Mouse (Mus musculus): ENCODE results near the gene Txnrd1. TPM values are rescaled to one million over a fixed set of nuclear protein-coding genes. Genes with fewer than 3 reads are reported as not detected.

Gene Txnrd1
- polyA plus RNA-seq, 1 experiment from 2014 or later: 123 TPM

GRCm38 (mm10) chr10:82900546-82900945, 66.8 kb downstream of the Txnrd1 start:
- peak overlapping the region; percentile 46 for H3K4me2 ChIP-seq
- peak; percentile 40 for ATAC-seq (ENCODE audit: borderline replicate concordance, extremely low read depth, low FRiP score, low TSS enrichment)

GRCm38 (mm10) chr10:82901436-82901835, 67.7 kb downstream of the Txnrd1 start:
- no peak overlapping the region for H3K4me2 ChIP-seq
- WGBS: 3% methylated on average over 7 of the region's 7 CpGs

More at GRCm38 (mm10) chr10:82900546-82900945, 66.8 kb downstream of the Txnrd1 start:
- no peaks in the 10 kb centered on the region for H3K27me3 ChIP-seq
- peaks cover 25% of the 10 kb centered on the region for H3K36me3 ChIP-seq
- no peak overlapping the region for H3K9ac ChIP-seq
- H3K4me1 ChIP-seq: peaks cover 18% of the 10 kb centered on the region
- WGBS: 25% methylated on average over 7 of the region's 7 CpGs
- H3K9me3 ChIP-seq: no peaks in the 10 kb centered on the region
- peak overlapping the region; percentile 88 for H3K27ac ChIP-seq
- H3K4me3 ChIP-seq: peak overlapping the region; percentile 13; the same call in 1 of the 2 replicates

GRCm38 (mm10) chr10:82908526-82908925, 74.8 kb downstream of the Txnrd1 start:
- H3K4me2 ChIP-seq: no peak overlapping the region
- H3K36me3 ChIP-seq: no peaks in the 10 kb centered on the region
- no peak for ATAC-seq (ENCODE audit: borderline replicate concordance, extremely low read depth, low FRiP score, low TSS enrichment)
- H3K4me1 ChIP-seq: peaks cover 4% of the 10 kb centered on the region; the same call in 1 of the 2 replicates
- no peaks in the 10 kb centered on the region for H3K27me3 ChIP-seq
- H3K9me3 ChIP-seq: no peaks in the 10 kb centered on the region
- no peak overlapping the region for H3K4me3 ChIP-seq
- H3K9ac ChIP-seq: no peak overlapping the region
- WGBS: 79% methylated on average over 7 of the region's 7 CpGs
- no peak overlapping the region for H3K27ac ChIP-seq

More at GRCm38 (mm10) chr10:82901436-82901835, 67.7 kb downstream of the Txnrd1 start:
- no peaks in the 10 kb centered on the region for H3K27me3 ChIP-seq
- peaks cover 16% of the 10 kb centered on the region for H3K36me3 ChIP-seq
- no peak overlapping the region for H3K9ac ChIP-seq
- H3K4me3 ChIP-seq: no peak overlapping the region
- H3K4me1 ChIP-seq: peaks cover 18% of the 10 kb centered on the region
- H3K27ac ChIP-seq: peak overlapping the region; percentile 88; the same call in 1 of the 2 replicates
- H3K9me3 ChIP-seq: no peaks in the 10 kb centered on the region
- ATAC-seq (ENCODE audit: borderline replicate concordance, extremely low read depth, low FRiP score, low TSS enrichment): peak; percentile 56; the same call in 1 of the 2 replicates

GRCm38 (mm10) chr10:82909382-82909781, 75.6 kb downstream of the Txnrd1 start:
- no peak for ATAC-seq (ENCODE audit: borderline replicate concordance, extremely low read depth, low FRiP score, low TSS enrichment)
- Histone ChIP-seq H3K9me3 (no peaks in the 10 kb centered on the region), H3K27ac (no peak overlapping the region), H3K9ac (no peak overlapping the region), H3K36me3 (no peaks in the 10 kb centered on the region), H3K4me1 (peaks cover 4% of the 10 kb centered on the region; the same call in 1 of the 2 replicates), H3K4me2 (no peak overlapping the region; the same call in none of the 2 replicates), H3K4me3 (no peak overlapping the region), H3K27me3 (no peaks in the 10 kb centered on the region)
- 17% methylated on average over 9 of the region's 9 CpGs for WGBS

GRCm38 (mm10) chr10:82910198-82910597, 76.4 kb downstream of the Txnrd1 start:
- Histone ChIP-seq H3K9ac (no peak overlapping the region), H3K27ac (no peak overlapping the region), H3K4me3 (no peak overlapping the region), H3K4me2 (no peak overlapping the region), H3K27me3 (no peaks in the 10 kb centered on the region), H3K4me1 (peaks cover 4% of the 10 kb centered on the region; the same call in 1 of the 2 replicates), H3K9me3 (no peaks in the 10 kb centered on the region), H3K36me3 (no peaks in the 10 kb centered on the region)
- 79% methylated on average over 3 of the region's 3 CpGs for WGBS
- no peak for ATAC-seq (ENCODE audit: borderline replicate concordance, extremely low read depth, low FRiP score, low TSS enrichment)

- no peaks in the 10 kb centered on the region for H3K36me3 ChIP-seq
- WGBS: 59% methylated on average over 4 of the region's 4 CpGs
- no peaks in the 10 kb centered on the region for H3K27me3 ChIP-seq
- H3K4me3 ChIP-seq: no peak overlapping the region
- H3K9me3 ChIP-seq: no peaks in the 10 kb centered on the region
- no peak overlapping the region for H3K27ac ChIP-seq
- no peak overlapping the region for H3K4me2 ChIP-seq
- no peak overlapping the region for H3K9ac ChIP-seq
- no peak for ATAC-seq (ENCODE audit: borderline replicate concordance, extremely low read depth, low FRiP score, low TSS enrichment)
- peaks cover 4% of the 10 kb centered on the region; the same call in 1 of the 2 replicates for H3K4me1 ChIP-seq
Measured at GRCm38 (mm10) chr10:82913238-82913637, 79.5 kb downstream of the Txnrd1 start.

GRCm38 (mm10) chr10:82913772-82914171, 80.0 kb downstream of the Txnrd1 start:
- H3K9ac ChIP-seq: no peak overlapping the region
- H3K4me1 ChIP-seq: peaks cover 4% of the 10 kb centered on the region; the same call in 1 of the 2 replicates
- no peaks in the 10 kb centered on the region for H3K9me3 ChIP-seq
- H3K27me3 ChIP-seq: no peaks in the 10 kb centered on the region
- H3K4me3 ChIP-seq: no peak overlapping the region
- H3K4me2 ChIP-seq: no peak overlapping the region
- H3K36me3 ChIP-seq: no peaks in the 10 kb centered on the region
- no peak for ATAC-seq (ENCODE audit: borderline replicate concordance, extremely low read depth, low FRiP score, low TSS enrichment)
- WGBS: 73% methylated on average over 6 of the region's 6 CpGs
- H3K27ac ChIP-seq: no peak overlapping the region

- Histone ChIP-seq H3K9ac (no peak overlapping the region), H3K4me2 (no peak overlapping the region), H3K4me3 (no peak overlapping the region), H3K27ac (no peak overlapping the region), H3K36me3 (no peaks in the 10 kb centered on the region), H3K9me3 (no peaks in the 10 kb centered on the region), H3K4me1 (peaks cover 3% of the 10 kb centered on the region; the same call in 1 of the 2 replicates), H3K27me3 (no peaks in the 10 kb centered on the region)
- ATAC-seq (ENCODE audit: borderline replicate concordance, extremely low read depth, low FRiP score, low TSS enrichment): no peak
- 45% methylated on average over 2 of the region's 2 CpGs for WGBS
Measured at GRCm38 (mm10) chr10:82918675-82919074, 84.9 kb downstream of the Txnrd1 start.

GRCm38 (mm10) chr10:82919404-82919980, 85.7 kb downstream of the Txnrd1 start:
- Histone ChIP-seq H3K4me1 (peaks cover 3% of the 10 kb centered on the region; the same call in 1 of the 2 replicates), H3K27me3 (no peaks in the 10 kb centered on the region), H3K4me2 (no peak overlapping the region), H3K9ac (no peak overlapping the region), H3K9me3 (no peaks in the 10 kb centered on the region), H3K27ac (no peak overlapping the region), H3K36me3 (no peaks in the 10 kb centered on the region), H3K4me3 (no peak overlapping the region)
- no peak for ATAC-seq (ENCODE audit: borderline replicate concordance, extremely low read depth, low FRiP score, low TSS enrichment)
- 73% methylated on average over 4 of the region's 4 CpGs for WGBS

- Histone ChIP-seq H3K36me3 (no peaks in the 10 kb centered on the region), H3K27ac (no peak overlapping the region), H3K4me1 (peaks cover 3% of the 10 kb centered on the region; the same call in 1 of the 2 replicates), H3K4me3 (no peak overlapping the region), H3K9me3 (no peaks in the 10 kb centered on the region), H3K9ac (no peak overlapping the region), H3K27me3 (no peaks in the 10 kb centered on the region), H3K4me2 (no peak overlapping the region)
- no peak for ATAC-seq (ENCODE audit: borderline replicate concordance, extremely low read depth, low FRiP score, low TSS enrichment)
- WGBS: 52% methylated on average over 3 of the region's 3 CpGs
Measured at GRCm38 (mm10) chr10:82923547-82923946, 89.8 kb downstream of the Txnrd1 start.

- Histone ChIP-seq H3K4me3 (no peak overlapping the region), H3K4me1 (peaks cover 3% of the 10 kb centered on the region; the same call in 1 of the 2 replicates), H3K27me3 (no peaks in the 10 kb centered on the region), H3K27ac (no peak overlapping the region), H3K9me3 (no peaks in the 10 kb centered on the region), H3K4me2 (no peak overlapping the region), H3K36me3 (no peaks in the 10 kb centered on the region), H3K9ac (no peak overlapping the region)
- ATAC-seq (ENCODE audit: borderline replicate concordance, extremely low read depth, low FRiP score, low TSS enrichment): no peak
- WGBS: 95% methylated on average over 2 of the region's 2 CpGs
Measured at GRCm38 (mm10) chr10:82924750-82925149, 91.0 kb downstream of the Txnrd1 start.

- no peak for ATAC-seq (ENCODE audit: borderline replicate concordance, extremely low read depth, low FRiP score, low TSS enrichment)
- Histone ChIP-seq H3K9me3 (no peaks in the 10 kb centered on the region), H3K27ac (no peak overlapping the region), H3K4me2 (no peak overlapping the region), H3K9ac (no peak overlapping the region), H3K27me3 (no peaks in the 10 kb centered on the region), H3K4me3 (no peak overlapping the region), H3K36me3 (no peaks in the 10 kb centered on the region), H3K4me1 (no peaks in the 10 kb centered on the region)
- 77% methylated on average over 2 of the region's 2 CpGs for WGBS
Measured at GRCm38 (mm10) chr10:82925624-82926023, 91.9 kb downstream of the Txnrd1 start.

Measured in lung, embryonic 15.5 days (tissue).